Mouse (Mus musculus): Measurements from ENCODE around the gene Zfp808.
"Not testable (repeated sequence)": the region's sequence is repeated elsewhere in the genome, so short reads cannot be mapped to it uniquely, and the experiment has no call there.

The Zfp808 gene

GRCm38 (mm10) chr13:62129432-62130171 is at the start of gene Zfp808:
Gene Zfp808, plus strand, starts transcription at chr13:62129886.
- DNase-seq (ENCODE audit: low spot score), result peak; percentile 27

- not testable (repeated sequence) for DNase-seq (ENCODE audit: low spot score)
Observed at GRCm38 (mm10) chr13:62098786-62099185, 30.9 kb upstream of the Zfp808 start.

DNA sequence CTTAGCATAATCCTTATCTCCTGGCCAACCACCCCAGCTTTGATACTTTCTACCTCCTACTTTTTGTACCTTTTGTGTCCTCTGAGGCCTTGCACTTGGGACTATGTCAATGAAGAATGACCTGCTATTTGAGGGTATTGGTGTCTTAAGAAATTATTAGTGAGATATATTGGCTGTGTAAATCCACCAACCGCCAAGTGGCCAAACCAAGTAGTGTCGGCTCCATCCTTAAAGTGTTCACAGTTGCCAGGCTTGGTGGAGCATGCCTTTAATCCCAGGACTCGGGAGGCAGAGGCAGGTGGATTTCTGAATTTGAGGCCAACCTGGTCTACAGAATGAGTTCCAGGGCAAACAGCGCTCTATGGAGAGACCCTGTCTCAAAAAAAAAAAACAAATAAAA is 30.2 kb upstream of the Zfp808 start:
- DNase-seq (ENCODE audit: low spot score), result not testable (repeated sequence)

- not testable (repeated sequence) for DNase-seq (ENCODE audit: low spot score)
Observed at GRCm38 (mm10) chr13:62102368-62102767, 27.3 kb upstream of the Zfp808 start.

- DNase-seq (ENCODE audit: low spot score), result not testable (repeated sequence)
Observed at GRCm38 (mm10) chr13:62115861-62116260, 13.8 kb upstream of the Zfp808 start.

DNA sequence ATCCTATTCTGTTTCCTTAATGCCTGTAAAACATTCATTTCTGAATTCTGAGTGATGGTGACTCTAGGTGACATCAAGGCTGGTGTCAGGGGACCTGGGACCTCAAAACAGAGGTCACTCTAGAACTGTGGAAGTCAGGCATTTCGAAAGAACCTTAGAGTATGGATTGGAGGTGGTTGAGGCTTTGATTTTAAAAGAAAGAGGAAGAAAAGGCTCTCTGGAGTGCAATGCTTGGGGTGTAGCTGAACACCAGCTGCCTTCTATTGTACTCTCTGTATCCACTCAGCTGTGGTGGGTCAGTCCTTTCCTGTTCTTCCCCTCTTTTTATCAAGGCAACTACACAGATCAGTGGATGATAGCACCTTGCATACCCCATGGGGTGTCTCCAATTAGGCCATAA is 8.1 kb upstream of the Zfp808 start:
- not testable (repeated sequence) for DNase-seq (ENCODE audit: low spot score)

DNA sequence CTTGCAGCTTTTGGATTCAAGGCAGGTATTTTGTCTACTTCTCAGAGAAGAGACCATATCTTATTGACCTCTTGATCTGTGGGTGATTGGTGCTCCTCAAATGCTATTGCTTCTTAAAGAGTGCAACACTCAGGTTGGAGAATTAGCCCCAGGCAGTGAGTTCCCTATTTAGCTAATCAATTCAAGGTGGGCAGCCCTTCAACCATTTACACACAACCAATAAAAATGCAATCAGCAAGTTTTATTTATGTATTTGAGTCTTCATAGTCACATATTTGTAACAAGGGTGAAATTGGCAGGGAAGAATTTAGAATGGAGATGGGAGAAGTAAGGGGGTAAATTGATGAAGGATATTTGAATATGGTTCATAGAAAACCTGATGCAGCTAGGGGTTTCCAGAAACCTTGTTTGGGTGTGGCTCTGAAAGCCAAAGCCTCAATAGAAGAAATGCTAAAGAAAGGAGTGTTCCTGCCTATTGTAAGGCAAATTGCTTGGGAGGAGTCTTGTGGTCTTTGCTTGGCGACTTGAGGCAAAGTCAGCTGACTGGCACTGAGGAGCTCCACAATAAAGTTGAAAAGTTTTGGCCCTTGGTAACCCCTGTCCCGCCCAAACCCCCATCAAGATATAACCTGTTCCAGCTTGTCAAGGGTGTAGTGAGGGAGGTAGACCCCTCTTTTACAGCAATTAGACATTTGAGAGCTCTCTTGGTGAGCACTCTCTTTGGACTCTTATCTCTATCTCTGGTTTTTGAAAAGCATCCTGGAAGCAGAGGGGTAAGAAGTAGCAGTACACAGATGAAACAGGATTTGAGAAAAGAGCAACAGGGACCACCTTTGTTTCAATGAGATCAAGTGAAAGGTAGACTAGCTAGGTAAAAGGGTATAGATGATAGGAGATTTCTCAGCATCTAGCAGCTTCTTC is 52.4 kb downstream of the Zfp808 start:
- not testable (repeated sequence) for DNase-seq (ENCODE audit: low spot score)

DNA sequence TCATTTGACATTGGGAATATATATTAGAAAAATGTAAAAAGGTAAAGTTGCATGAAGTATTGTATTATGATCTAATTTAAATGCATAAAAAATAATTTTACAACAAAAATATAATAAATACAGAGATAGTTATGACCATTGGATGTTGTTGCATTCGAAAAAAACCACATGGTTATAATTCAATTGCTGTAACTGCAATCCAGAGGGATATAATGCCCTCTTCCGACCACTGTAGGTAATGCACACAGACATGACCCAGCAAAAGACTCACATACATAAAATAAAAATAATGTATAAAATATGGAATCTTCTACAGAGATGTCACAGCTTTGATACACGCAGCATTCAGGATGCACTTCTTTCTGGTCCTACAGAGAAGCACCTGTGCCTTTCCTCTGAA is 115.6 kb downstream of the Zfp808 start:
- DNase-seq (ENCODE audit: low spot score), result no peak

DNA sequence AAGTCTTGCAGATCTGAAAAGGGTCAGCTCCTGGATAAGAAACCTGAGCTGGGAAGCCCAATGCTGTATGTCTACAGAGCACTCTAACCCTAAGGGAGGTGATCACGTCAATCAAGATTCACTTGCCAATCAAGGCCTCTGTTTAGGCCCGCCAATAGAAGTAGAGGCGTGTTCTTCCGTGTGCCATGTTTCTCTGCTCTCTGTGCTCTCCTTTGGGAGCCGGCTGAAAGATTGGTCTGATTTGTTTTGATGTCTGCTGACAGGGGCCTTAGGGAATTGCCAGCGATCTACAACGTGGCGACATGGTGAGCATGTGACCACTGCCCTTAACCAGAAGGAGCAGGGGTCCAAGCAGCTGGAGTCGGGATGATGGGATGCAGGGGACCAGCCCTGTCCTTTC is 125.5 kb downstream of the Zfp808 start:
- DNase-seq (ENCODE audit: low spot score), result not testable (repeated sequence)

- DNase-seq (ENCODE audit: low spot score), result no peak
Observed at GRCm38 (mm10) chr13:62263392-62263791, 133.7 kb downstream of the Zfp808 start.

Data from urinary bladder, postnatal 25 days (tissue).